1 mouse cellular context compared by ENCODE assay signal in genomic region chr16:55940781-55941180, GRCm38 (mm10).
TF ChIP-seq lines count a peak whose summit lies in the region.

No protein-coding gene starts in this region.

TF ChIP-seq in CH12.LX, 34 proteins besides CTCF, POLR2A, EP300 and RAD21 (continued from another document):
- no peak for TF ChIP-seq MAZ (IDR thresholded peaks at IDR 0.05; ENCODE audit: low read depth, low read length)
- no peak for TF ChIP-seq TBP (conservative IDR thresholded peaks at IDR 0.05; ENCODE audit: low read depth, low read length)
- no peak for TF ChIP-seq POLR2AphosphoS2 (IDR thresholded peaks at IDR 0.05; ENCODE audit: low read depth, low read length)
- TF ChIP-seq IRF4 (IDR thresholded peaks at IDR 0.05; ENCODE audit: low read depth, low read length), result no peak
- TF ChIP-seq ZNF384 (IDR thresholded peaks at IDR 0.05; ENCODE audit: low read depth, low read length), result no peak
